Mouse (Mus musculus): ENCODE data around the gene Pinlyp. TPM values are rescaled to one million over a fixed set of nuclear protein-coding genes. Genes with fewer than 3 reads are reported as not detected.

Gene Pinlyp
- polyA plus RNA-seq, 1 experiment from 2014 or later: not detected

- Histone ChIP-seq H3K9ac (ENCODE audit: low read depth, low read length) (peak overlapping the region; percentile 88), H3K27me3 (ENCODE audit: control insufficient read depth, insufficient read depth, low read depth, low read length) (peaks cover 11% of the 10 kb centered on the region), H3K4me1 (ENCODE audit: control insufficient read depth, low read depth, low read length) (peaks cover 15% of the 10 kb centered on the region), H3K4me2 (ENCODE audit: low read depth, low read length) (peak overlapping the region; percentile 94), H3K4me3 (ENCODE audit: low read depth, low read length) (peak overlapping the region; percentile 81), H3K27ac (ENCODE audit: low read length) (no peak overlapping the region), H3K36me3 (ENCODE audit: control insufficient read depth, insufficient read depth) (no peaks in the 10 kb centered on the region), H3K9me3 (replicated peaks; ENCODE audit: control insufficient read depth, low read length) (no peaks in the 10 kb centered on the region)
- whole genome bisulfite sequencing (ENCODE audit: insufficient replicate concordance): 3% methylated on average over 12 of the region's 12 CpGs
- ATAC-seq (ENCODE audit: low read depth): no peak
Measured at GRCm38 (mm10) chr7:24506476-24506837, 39.5 kb downstream of the Pinlyp start.

- Histone ChIP-seq H3K36me3 (ENCODE audit: control insufficient read depth, insufficient read depth) (no peaks in the 10 kb centered on the region), H3K4me3 (ENCODE audit: low read depth, low read length) (peak overlapping the region; percentile 81), H3K27ac (ENCODE audit: low read length) (no peak overlapping the region), H3K4me2 (ENCODE audit: low read depth, low read length) (peak overlapping the region; percentile 94; the same call in 1 of the 2 replicates), H3K9me3 (replicated peaks; ENCODE audit: control insufficient read depth, low read length) (no peaks in the 10 kb centered on the region), H3K27me3 (ENCODE audit: control insufficient read depth, insufficient read depth, low read depth, low read length) (peaks cover 13% of the 10 kb centered on the region), H3K9ac (ENCODE audit: low read depth, low read length) (no peak overlapping the region), H3K4me1 (ENCODE audit: control insufficient read depth, low read depth, low read length) (peaks cover 15% of the 10 kb centered on the region)
- ATAC-seq (ENCODE audit: low read depth): no peak
- 38% methylated on average over 3 of the region's 3 CpGs for WGBS (ENCODE audit: insufficient replicate concordance)
Measured at GRCm38 (mm10) chr7:24506065-24506459, 39.9 kb downstream of the Pinlyp start.

- Histone ChIP-seq H3K27me3 (ENCODE audit: control insufficient read depth, insufficient read depth, low read depth, low read length) (peaks cover 17% of the 10 kb centered on the region), H3K36me3 (ENCODE audit: control insufficient read depth, insufficient read depth) (no peaks in the 10 kb centered on the region), H3K4me3 (ENCODE audit: low read depth, low read length) (no peak overlapping the region), H3K4me1 (ENCODE audit: control insufficient read depth, low read depth, low read length) (peaks cover 15% of the 10 kb centered on the region), H3K9ac (ENCODE audit: low read depth, low read length) (no peak overlapping the region), H3K4me2 (ENCODE audit: low read depth, low read length) (no peak overlapping the region), H3K9me3 (replicated peaks; ENCODE audit: control insufficient read depth, low read length) (no peaks in the 10 kb centered on the region; the same call in 1 of the 2 replicates), H3K27ac (ENCODE audit: low read length) (no peak overlapping the region)
- WGBS (ENCODE audit: insufficient replicate concordance): 48% methylated on average over 15 of the region's 15 CpGs
- no peak for ATAC-seq (ENCODE audit: low read depth)
Measured at GRCm38 (mm10) chr7:24505447-24506064, 40.4 kb downstream of the Pinlyp start.

GRCm38 (mm10) chr7:24504868-24505267 lies 41.0 kb downstream of the Pinlyp start:
- Histone ChIP-seq H3K4me2 (ENCODE audit: low read depth, low read length) (no peak overlapping the region), H3K4me1 (ENCODE audit: control insufficient read depth, low read depth, low read length) (peaks cover 15% of the 10 kb centered on the region), H3K27ac (ENCODE audit: low read length) (no peak overlapping the region), H3K4me3 (ENCODE audit: low read depth, low read length) (no peak overlapping the region), H3K27me3 (ENCODE audit: control insufficient read depth, insufficient read depth, low read depth, low read length) (peaks cover 24% of the 10 kb centered on the region), H3K9me3 (replicated peaks; ENCODE audit: control insufficient read depth, low read length) (no peaks in the 10 kb centered on the region; the same call in 1 of the 2 replicates), H3K36me3 (ENCODE audit: control insufficient read depth, insufficient read depth) (no peaks in the 10 kb centered on the region), H3K9ac (ENCODE audit: low read depth, low read length) (no peak overlapping the region)
- ATAC-seq (ENCODE audit: low read depth): no peak
- WGBS (ENCODE audit: insufficient replicate concordance): 11% methylated on average over 4 of the region's 4 CpGs

GRCm38 (mm10) chr7:24504004-24504403 lies 41.9 kb downstream of the Pinlyp start:
- Histone ChIP-seq H3K4me3 (ENCODE audit: low read depth, low read length) (no peak overlapping the region), H3K36me3 (ENCODE audit: control insufficient read depth, insufficient read depth) (no peaks in the 10 kb centered on the region), H3K4me2 (ENCODE audit: low read depth, low read length) (no peak overlapping the region), H3K27me3 (ENCODE audit: control insufficient read depth, insufficient read depth, low read depth, low read length) (peaks cover 33% of the 10 kb centered on the region), H3K9ac (ENCODE audit: low read depth, low read length) (no peak overlapping the region), H3K4me1 (ENCODE audit: control insufficient read depth, low read depth, low read length) (peaks cover 15% of the 10 kb centered on the region), H3K27ac (ENCODE audit: low read length) (no peak overlapping the region), H3K9me3 (replicated peaks; ENCODE audit: control insufficient read depth, low read length) (no peaks in the 10 kb centered on the region; the same call in 1 of the 2 replicates)
- WGBS (ENCODE audit: insufficient replicate concordance): 14% methylated on average over 10 of the region's 10 CpGs
- ATAC-seq (ENCODE audit: low read depth): no peak

GRCm38 (mm10) chr7:24501492-24501891 lies 44.4 kb downstream of the Pinlyp start:
- Histone ChIP-seq H3K4me3 (ENCODE audit: low read depth, low read length) (no peak overlapping the region), H3K27ac (ENCODE audit: low read length) (no peak overlapping the region), H3K4me1 (ENCODE audit: control insufficient read depth, low read depth, low read length) (peaks cover 8% of the 10 kb centered on the region), H3K36me3 (ENCODE audit: control insufficient read depth, insufficient read depth) (no peaks in the 10 kb centered on the region), H3K9ac (ENCODE audit: low read depth, low read length) (no peak overlapping the region), H3K27me3 (ENCODE audit: control insufficient read depth, insufficient read depth, low read depth, low read length) (peaks cover 45% of the 10 kb centered on the region), H3K4me2 (ENCODE audit: low read depth, low read length) (no peak overlapping the region), H3K9me3 (replicated peaks; ENCODE audit: control insufficient read depth, low read length) (no peaks in the 10 kb centered on the region; the same call in 1 of the 2 replicates)
- no peak for ATAC-seq (ENCODE audit: low read depth)
- WGBS (ENCODE audit: insufficient replicate concordance): 35% methylated on average over 21 of the region's 21 CpGs

GRCm38 (mm10) chr7:24500929-24501328 lies 45.0 kb downstream of the Pinlyp start:
- H3K9ac ChIP-seq (ENCODE audit: low read depth, low read length): no peak overlapping the region
- ATAC-seq (ENCODE audit: low read depth): no peak
- H3K4me3 ChIP-seq (ENCODE audit: low read depth, low read length): no peak overlapping the region
- peaks cover 5% of the 10 kb centered on the region for H3K4me1 ChIP-seq (ENCODE audit: control insufficient read depth, low read depth, low read length)
- no peak overlapping the region for H3K27ac ChIP-seq (ENCODE audit: low read length)
- H3K4me2 ChIP-seq (ENCODE audit: low read depth, low read length): no peak overlapping the region
- no peaks in the 10 kb centered on the region; the same call in 1 of the 2 replicates for H3K9me3 ChIP-seq (replicated peaks; ENCODE audit: control insufficient read depth, low read length)
- H3K36me3 ChIP-seq (ENCODE audit: control insufficient read depth, insufficient read depth): no peaks in the 10 kb centered on the region
- WGBS (ENCODE audit: insufficient replicate concordance): 18% methylated on average over 7 of the region's 7 CpGs
- peaks cover 45% of the 10 kb centered on the region for H3K27me3 ChIP-seq (ENCODE audit: control insufficient read depth, insufficient read depth, low read depth, low read length)

- Histone ChIP-seq H3K9me3 (replicated peaks; ENCODE audit: control insufficient read depth, low read length) (no peaks in the 10 kb centered on the region; the same call in 1 of the 2 replicates), H3K36me3 (ENCODE audit: control insufficient read depth, insufficient read depth) (no peaks in the 10 kb centered on the region), H3K27me3 (ENCODE audit: control insufficient read depth, insufficient read depth, low read depth, low read length) (peaks cover 45% of the 10 kb centered on the region), H3K4me3 (ENCODE audit: low read depth, low read length) (no peak overlapping the region), H3K9ac (ENCODE audit: low read depth, low read length) (no peak overlapping the region), H3K4me2 (ENCODE audit: low read depth, low read length) (no peak overlapping the region), H3K27ac (ENCODE audit: low read length) (no peak overlapping the region), H3K4me1 (ENCODE audit: control insufficient read depth, low read depth, low read length) (peaks cover 4% of the 10 kb centered on the region)
- ATAC-seq (ENCODE audit: low read depth): no peak
- 10% methylated on average over 43 of the region's 43 CpGs for WGBS (ENCODE audit: insufficient replicate concordance)
Measured at GRCm38 (mm10) chr7:24499856-24500577, 45.9 kb downstream of the Pinlyp start.
